Mouse (Mus musculus): ENCODE results near the gene Trmt44. TPM values are rescaled to one million over a fixed set of nuclear protein-coding genes. Genes with fewer than 3 reads are reported as not detected.

The Trmt44 gene
- total and polyA plus RNA-seq, 3 experiments = 5.9 to 18.0 (median 14.7) TPM

DNA sequence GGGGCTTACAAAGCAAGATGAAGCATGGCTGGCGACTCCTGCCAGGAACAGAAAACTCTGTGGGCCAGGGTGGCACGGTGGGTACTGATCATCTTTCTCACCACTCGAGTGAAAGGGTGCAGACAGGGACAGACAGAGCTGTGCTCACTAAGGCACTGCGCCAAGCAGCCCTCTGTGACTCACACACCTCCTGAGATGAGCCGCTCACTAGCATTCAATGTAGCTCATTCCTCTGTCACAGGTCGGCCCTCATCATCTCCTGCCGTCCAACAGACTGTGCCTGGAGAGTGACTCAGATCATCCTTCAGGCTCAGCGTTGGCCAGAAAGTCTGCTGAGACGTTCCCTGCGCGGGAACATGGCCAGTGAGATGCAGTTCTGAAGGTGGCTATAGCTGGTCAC lies 58.1 kb downstream of the Trmt44 start:
- H3K27me3 ChIP-seq (ENCODE audit: insufficient read depth, low read length) = peaks cover 14% of the 10 kb centered on the region; the same call in 1 of the 2 replicates
- no peaks in the 10 kb centered on the region for H3K9me3 ChIP-seq (replicated peaks)

DNA sequence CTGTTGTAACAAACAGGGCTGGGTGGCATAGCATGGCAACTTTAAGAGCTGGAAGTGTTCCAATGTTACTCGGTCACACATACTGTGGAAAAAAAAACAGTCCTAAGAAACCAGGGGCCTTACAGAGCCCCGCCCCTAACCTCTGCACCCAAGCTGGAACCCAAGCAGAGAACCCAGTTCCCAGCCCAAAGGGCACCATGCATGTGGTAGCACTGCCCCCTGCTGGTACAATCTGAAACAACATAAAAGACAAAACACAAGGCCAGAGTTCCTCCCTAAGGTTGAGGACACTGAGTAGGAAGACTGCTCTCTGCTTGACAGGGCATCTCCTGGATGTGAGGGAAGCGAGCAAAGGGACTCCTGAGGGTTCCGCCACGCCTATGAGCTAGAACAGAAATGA lies 64.3 kb downstream of the Trmt44 start:
- Histone ChIP-seq H3K9me3 (replicated peaks) (no peaks in the 10 kb centered on the region), H3K27me3 (ENCODE audit: insufficient read depth, low read length) (peaks cover 14% of the 10 kb centered on the region; the same call in 1 of the 2 replicates), H3K4me1 (ENCODE audit: insufficient read depth, low read depth, low read length) (peaks cover 4% of the 10 kb centered on the region; the same call in 1 of the 2 replicates), H3K36me3 (replicated peaks) (peaks cover 12% of the 10 kb centered on the region), H3K4me3 (ENCODE audit: low read depth, low read length) (no peak overlapping the region)
- ATAC-seq (ENCODE audit: extremely low read depth, insufficient number of reproducible peaks, low FRiP score, poor library complexity, severe bottlenecking) (0 out of 2 replicates have a peak, but pooled peaks have one; percentile 34), DNase-seq (ENCODE audit: low spot score) (peak; percentile 37)
- no peak for TF ChIP-seq GATA2 (IDR thresholded peaks at IDR 0.05; ENCODE audit: borderline replicate concordance, low read depth, low read length)

More for the DNA sequence above, 58.1 kb downstream of the Trmt44 start:
- Histone ChIP-seq H3K4me3 (ENCODE audit: low read depth, low read length) (no peak overlapping the region), H3K36me3 (replicated peaks) (peaks cover 22% of the 10 kb centered on the region), H3K4me1 (ENCODE audit: insufficient read depth, low read depth, low read length) (peaks cover 3% of the 10 kb centered on the region; the same call in 1 of the 2 replicates)
- no peak for DNase-seq (ENCODE audit: low spot score)
- no peak for ATAC-seq (ENCODE audit: extremely low read depth, insufficient number of reproducible peaks, low FRiP score, poor library complexity, severe bottlenecking)
- TF ChIP-seq GATA2 (IDR thresholded peaks at IDR 0.05; ENCODE audit: borderline replicate concordance, low read depth, low read length) (no peak), TAL1 (conservative IDR thresholded peaks at IDR 0.05; ENCODE audit: low read depth, low read length) (no peak), POLR2AphosphoS5 (IDR thresholded peaks at IDR 0.05; ENCODE audit: insufficient replicate concordance, low read depth, low read length) (no peak), GATA1 (IDR thresholded peaks at IDR 0.05; ENCODE audit: borderline replicate concordance, low read length) (no peak), CTCF (IDR thresholded peaks at IDR 0.05; ENCODE audit: low read depth, low read length) (no peak)

Other genes starting within 250 kb of the Trmt44 start
- not detected in 2 replicates for gene Hmx1, start 186.0 kb downstream of the Trmt44 start, total RNA-seq (2014; fragmentation: Nextera tagmentation)
- not detected in 2 replicates for gene Hmx1, start 186.0 kb downstream of the Trmt44 start, total RNA-seq (2017)
- not detected in 2 replicates for gene Hmx1, start 186.0 kb downstream of the Trmt44 start, polyA plus RNA-seq (2012)
- 9.7 and 15.1 TPM in 2 replicates for gene Cpz, start 49.4 kb downstream of the Trmt44 start, total RNA-seq (2014; fragmentation: Nextera tagmentation)
- gene Cpz, start 49.4 kb downstream of the Trmt44 start, total RNA-seq (2017) = 19.8 and 22.4 TPM in 2 replicates
- gene Cpz, start 49.4 kb downstream of the Trmt44 start, polyA plus RNA-seq (2012) = 6.0 and 6.8 TPM in 2 replicates
- 36.1 and 41.2 TPM in 2 replicates for gene Acox3, start 8.0 kb upstream of the Trmt44 start, total RNA-seq (2014; fragmentation: Nextera tagmentation)
- gene Acox3, start 8.0 kb upstream of the Trmt44 start, total RNA-seq (2017) = 49.0 and 51.8 TPM in 2 replicates
- 6.0 and 8.5 TPM in 2 replicates for gene Acox3, start 8.0 kb upstream of the Trmt44 start, polyA plus RNA-seq (2012)
- not detected in 2 replicates for gene Htra3, start 104.7 kb upstream of the Trmt44 start, total RNA-seq (2014; fragmentation: Nextera tagmentation)
- gene Htra3, start 104.7 kb upstream of the Trmt44 start, total RNA-seq (2017) = 0.17 TPM in 1 of 2 replicates, not detected in the other
- not detected in 2 replicates for gene Htra3, start 104.7 kb upstream of the Trmt44 start, polyA plus RNA-seq (2012)
- gene Sh3tc1, start 164.9 kb upstream of the Trmt44 start, total RNA-seq (2014; fragmentation: Nextera tagmentation) = not detected in 2 replicates
- 0.05 TPM in 1 of 2 replicates, not detected in the other for gene Sh3tc1, start 164.9 kb upstream of the Trmt44 start, total RNA-seq (2017)
- gene Sh3tc1, start 164.9 kb upstream of the Trmt44 start, polyA plus RNA-seq (2012) = 0.01 TPM in 1 of 2 replicates, not detected in the other
- gene Ablim2, start 182.8 kb upstream of the Trmt44 start, total RNA-seq (2014; fragmentation: Nextera tagmentation) = not detected in 2 replicates
- gene Ablim2, start 182.8 kb upstream of the Trmt44 start, total RNA-seq (2017) = 0.16 and 0.70 TPM in 2 replicates
- gene Ablim2, start 182.8 kb upstream of the Trmt44 start, polyA plus RNA-seq (2012) = not detected in 2 replicates